Mouse (Mus musculus): Measurements from ENCODE around the gene Fgf22.

Gene Fgf22

DNA sequence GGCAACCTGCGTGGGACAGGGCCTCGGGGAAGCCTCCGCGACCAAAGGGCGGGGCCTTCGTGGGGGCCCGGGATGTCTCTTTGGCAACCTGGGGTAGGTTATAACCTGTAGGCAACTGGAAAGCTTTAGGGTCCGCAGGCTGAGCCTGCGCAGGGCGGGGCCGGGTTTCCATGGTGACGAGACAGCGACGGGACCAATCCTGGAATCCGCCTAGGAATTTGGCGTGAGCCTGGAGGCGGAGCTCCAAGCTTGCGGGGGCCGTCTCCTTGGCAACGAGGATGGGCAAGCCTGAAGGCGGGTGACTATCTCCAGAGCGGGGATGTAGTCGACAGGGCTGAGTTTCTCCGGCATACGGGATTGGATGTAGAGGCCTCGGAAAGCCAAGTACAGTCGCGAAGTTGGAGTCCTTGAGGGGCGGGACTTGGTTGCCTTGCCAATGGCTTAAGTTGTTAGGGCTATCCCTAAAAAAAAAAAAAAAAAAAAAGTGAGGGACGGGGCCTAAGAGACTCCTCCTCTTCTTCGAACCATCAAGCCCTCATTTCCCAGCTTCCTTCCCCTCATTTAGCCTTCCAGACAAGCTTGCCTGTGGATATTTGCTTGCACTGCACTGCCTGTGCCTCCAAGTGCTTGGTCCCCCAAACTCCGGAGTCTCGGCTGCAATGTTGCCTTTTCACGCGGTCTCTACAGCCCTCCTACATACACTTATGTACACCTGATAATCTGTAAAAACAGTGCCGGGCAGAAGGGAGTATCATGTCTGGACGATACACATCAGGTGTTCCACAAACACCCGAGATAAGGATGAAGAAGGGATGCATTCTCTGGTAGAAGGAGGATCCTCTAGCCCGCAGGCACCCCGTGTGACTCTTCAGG lies 12.7 kb downstream of the Fgf22 start:
- peak; percentile 69 to 81 for DNase-seq

DNA sequence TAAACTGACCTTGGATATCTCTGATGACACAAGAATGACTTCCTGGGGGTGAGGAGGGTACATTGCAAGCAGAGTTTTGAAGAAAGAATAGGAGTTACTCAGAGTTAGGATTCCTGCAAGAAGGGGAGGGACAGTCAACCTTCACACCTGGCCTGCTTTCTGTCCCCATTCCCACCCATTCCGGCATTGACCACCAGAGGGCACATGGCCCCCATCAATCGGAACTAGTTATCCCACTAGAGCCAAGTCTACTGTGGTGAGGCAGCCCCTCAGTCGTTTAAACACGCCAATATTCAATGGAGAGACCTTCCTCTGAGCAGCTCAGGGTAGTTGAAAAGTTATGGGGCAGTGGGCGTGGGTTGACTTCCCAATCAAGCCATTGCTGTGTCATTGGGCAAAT lies 13.5 kb downstream of the Fgf22 start:
- peak; percentile 79 to 81 for DNase-seq

DNA sequence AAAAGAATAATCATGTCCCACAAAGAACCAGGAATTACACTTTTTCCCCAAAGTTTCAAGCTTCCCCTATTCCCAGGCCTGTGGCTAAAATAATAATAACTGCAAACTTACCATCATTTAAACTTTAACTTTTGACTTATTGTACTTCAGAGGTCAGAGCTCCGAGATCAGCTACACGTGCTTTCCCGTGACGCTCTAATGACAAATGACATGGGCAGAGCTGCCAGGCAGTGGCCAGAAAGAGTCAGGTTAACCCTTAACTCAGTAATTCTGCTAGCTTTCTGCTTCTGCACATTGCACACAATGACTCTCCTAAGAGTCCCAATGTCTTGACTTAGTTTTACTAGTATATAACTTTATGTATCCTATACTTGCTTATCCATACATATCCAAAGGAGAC lies 14.5 kb downstream of the Fgf22 start:
- DNase-seq: no peak

GRCm38 (mm10) chr10:79772320-79772719 lies 17.4 kb downstream of the Fgf22 start:
- no peak for DNase-seq

GRCm38 (mm10) chr10:79773208-79773607 lies 18.3 kb downstream of the Fgf22 start:
- no peak for DNase-seq

DNA sequence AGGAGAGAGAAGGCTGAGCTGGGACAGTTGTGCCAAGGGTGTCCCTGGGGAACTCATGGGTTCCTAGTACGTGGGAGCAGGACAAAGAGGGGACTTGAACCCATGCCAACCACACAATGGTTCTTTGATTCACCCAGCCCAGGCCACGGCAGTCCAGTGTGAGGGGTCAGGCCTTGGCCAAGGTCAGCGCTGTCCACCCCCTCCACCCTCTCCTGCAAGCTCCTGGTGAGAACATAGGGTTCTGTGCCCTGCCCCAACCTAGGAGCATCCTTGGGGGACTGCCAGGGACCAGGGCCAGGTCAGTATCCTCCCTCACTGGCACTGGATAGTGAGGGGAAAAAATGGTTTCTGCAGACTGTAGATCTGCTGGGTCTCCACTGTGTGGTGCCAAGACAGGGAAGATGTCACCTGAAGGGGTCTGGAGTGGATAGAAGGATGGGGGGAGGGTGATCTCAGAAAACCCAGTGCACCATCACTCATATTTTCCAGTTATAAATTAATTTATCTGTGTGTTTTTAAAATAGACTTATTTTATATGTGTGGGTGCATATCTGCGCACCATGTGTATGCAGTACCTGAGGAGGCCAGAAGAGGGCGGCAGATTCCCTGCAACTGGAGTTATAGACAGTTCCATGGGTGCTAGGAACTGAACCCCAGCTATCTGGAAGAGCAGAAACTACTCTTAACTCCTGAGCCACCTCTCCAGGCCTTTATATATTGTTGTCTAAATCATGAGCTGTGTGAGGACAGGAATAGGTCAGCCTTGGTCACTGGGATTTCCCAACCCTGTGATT lies 19.8 kb downstream of the Fgf22 start:
- peak in 1 of 2 experiments; percentile 7 for DNase-seq

GRCm38 (mm10) chr10:79777103-79777531 lies 22.2 kb downstream of the Fgf22 start, which contains the start of gene Fstl3:
Fstl3 (plus strand) TSS chr10:79777272.
- no peak for DNase-seq

- no peak for DNase-seq
These were observed 23.1 kb downstream of the Fgf22 start for GRCm38 (mm10) chr10:79778006-79778405.

GRCm38 (mm10) chr10:79779193-79779592 lies 24.3 kb downstream of the Fgf22 start:
- no peak for DNase-seq

GRCm38 (mm10) chr10:79779784-79780663 lies 25.1 kb downstream of the Fgf22 start:
- peak; percentile 92 to 94 for DNase-seq

DNA sequence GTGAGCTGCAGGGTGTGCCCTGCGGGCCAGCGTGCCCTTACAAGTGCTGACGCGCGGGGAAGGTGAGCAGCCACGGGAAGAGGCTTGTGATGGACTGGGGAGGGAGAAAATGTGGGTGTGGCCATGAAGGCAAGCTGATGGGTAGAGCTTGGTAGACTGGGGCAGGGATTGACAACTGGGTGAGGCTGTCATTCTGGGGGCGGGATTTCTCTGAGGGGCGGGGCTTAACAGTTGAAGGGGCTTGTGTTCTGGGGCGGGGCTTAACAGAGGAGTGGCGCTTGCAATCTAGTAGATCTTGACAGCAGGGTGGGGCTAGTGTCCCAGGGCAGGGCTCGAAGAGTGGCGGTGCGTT lies 25.8 kb downstream of the Fgf22 start:
- DNase-seq: peak; percentile 65 to 78

- DNase-seq: no peak
These were observed 26.3 kb downstream of the Fgf22 start for GRCm38 (mm10) chr10:79781139-79781538.

DNA sequence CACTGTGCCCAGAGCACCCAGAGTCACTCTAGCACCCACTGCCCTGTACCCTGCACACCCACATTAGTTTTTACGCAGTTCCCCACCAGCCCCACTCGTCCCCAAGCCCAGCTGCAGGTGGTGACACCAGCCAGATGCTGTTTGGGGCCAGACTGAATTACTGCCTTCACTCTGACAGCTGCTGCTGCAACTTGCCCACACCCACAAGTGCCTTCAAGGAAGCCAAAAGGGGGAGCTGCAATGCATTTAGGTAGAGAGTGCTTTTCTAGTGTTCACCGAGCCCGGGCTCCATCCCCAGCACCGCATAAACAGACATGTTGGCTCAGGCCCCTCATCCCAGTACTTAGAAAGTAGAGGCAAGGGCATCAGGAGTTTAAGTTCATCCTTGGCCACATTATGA lies 27.1 kb downstream of the Fgf22 start:
- DNase-seq: peak; percentile 55 to 78

DNA sequence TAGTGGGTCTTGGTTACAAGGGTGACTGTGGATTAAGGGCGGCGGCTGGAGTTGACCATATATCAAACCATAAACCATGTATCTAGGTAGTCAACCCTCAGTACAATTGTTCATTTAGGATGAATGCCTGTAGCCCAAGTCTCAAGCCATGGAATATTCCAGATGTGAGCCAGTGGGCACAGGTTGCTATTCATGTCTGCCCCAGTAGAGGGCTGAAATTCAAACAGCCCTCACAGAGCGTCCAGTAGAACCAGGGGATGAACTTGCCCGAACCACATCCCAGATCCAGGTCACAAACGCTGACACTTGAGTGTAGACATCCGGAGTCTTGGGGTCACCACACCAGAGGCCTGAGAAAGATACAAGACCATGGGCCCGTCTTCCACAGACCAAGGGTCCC lies 28.2 kb downstream of the Fgf22 start:
- no peak for DNase-seq

GRCm38 (mm10) chr10:79783920-79784800 lies 29.3 kb downstream of the Fgf22 start:
- peak; percentile 48 to 50 for DNase-seq

GRCm38 (mm10) chr10:79788386-79789158 lies 33.7 kb downstream of the Fgf22 start:
- peak; percentile 72 to 79 for DNase-seq

DNA sequence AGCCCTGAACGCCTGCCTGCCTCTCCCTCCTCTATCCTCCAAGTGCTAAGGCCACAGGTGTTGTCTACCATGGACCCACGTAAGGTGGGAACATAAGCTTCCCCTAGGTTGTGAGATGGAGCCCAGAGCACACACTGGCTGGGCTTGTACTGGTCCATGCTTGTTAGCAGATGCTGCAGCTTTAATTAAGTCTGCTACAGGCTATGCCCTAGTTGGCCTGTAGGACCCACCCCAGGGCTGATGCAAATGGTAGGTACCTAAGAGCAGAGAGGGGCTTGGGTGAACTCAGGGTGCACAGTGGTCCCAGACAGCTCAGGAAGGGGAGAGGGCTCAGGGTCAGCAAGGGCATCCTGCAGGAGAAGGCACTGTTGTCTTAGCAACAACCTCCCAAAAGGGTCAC lies 34.7 kb downstream of the Fgf22 start:
- DNase-seq: no peak

- no peak for DNase-seq
These were observed 36.0 kb downstream of the Fgf22 start, which contains the start of gene Prss57 for GRCm38 (mm10) chr10:79790861-79791260. Prss57 (minus strand) TSS chr10:79790961.

DNA sequence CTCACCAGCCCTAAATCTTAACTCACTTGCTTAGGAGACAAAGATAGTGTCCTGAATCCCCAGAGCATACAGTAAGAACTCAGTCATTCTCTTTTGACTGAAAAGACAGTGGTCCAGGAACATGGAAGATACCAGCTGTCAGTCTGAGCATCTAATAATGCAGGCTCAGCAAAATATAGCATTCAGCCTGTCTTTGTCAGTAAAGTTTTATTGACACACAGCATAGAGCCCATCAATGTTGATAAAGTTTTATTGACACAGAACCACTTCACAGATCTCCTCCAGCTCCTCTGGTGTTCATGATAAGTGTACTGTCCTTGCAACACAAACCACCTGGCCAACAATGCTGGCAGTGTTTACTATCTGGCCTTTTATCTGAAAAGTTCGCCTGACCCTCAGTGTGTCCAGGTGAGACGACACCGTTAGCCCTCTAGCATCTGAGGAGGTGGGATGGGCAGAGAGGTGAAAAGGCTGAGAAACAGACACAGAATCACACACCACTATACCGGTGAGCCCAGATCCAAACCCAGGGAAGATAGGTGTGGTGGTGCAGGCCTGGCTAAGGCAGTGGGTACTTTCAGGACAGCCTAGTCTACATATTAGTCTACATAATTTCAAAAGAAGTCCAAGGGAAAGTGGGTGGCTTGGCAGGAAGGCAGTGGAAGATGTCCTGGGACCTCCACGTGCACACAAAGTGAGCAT lies 37.6 kb downstream of the Fgf22 start:
- no peak for DNase-seq

GRCm38 (mm10) chr10:79793051-79793737 lies 38.3 kb downstream of the Fgf22 start, which contains the start of gene Palm:
Palm (plus strand) TSS chr10:79793572.
- peak; percentile 80 to 83 for DNase-seq
